Comparison of ENCODE assay signal across 7 mouse cellular contexts in genomic region chr12:72536021-72536597, GRCm38 (mm10). TPM values are rescaled to one million over a fixed set of nuclear protein-coding genes. Genes with fewer than 3 reads are reported as not detected.
A peak's percentile ranks its signal among the peaks of the same experiment; 100 is the strongest.
DNase-seq lines count a peak whose midpoint lies in the region; ATAC-seq lines count a peak whose summit lies in the region.

Gene Pcnx4 (plus strand): TSS chr12:72536383.

- H3K4me1 ChIP-seq in intestine, embryonic 15.5 days (replicated peaks) = 0 out of 2 replicates have a peak, but pooled peaks cover 6% of the 10 kb centered on the region
- H3K4me1 ChIP-seq in midbrain, embryonic 10.5 days = peaks cover 20% of the 10 kb centered on the region

- intact Hi-C loops in gastrocnemius, postnatal 36 days (cut with DNase I) = loop anchor here (5.0 to 10.0 kb wide), 2 partner anchors 116 to 159 kb away; no protein-coding TSS in a partner anchor
- intact Hi-C loops in left cerebral cortex, postnatal 25 days (cut with DNase I) = loop anchor here (2.0 to 5.0 kb wide), 2 partner anchors 126 to 225 kb away; partner anchors contain the start of gene Dhrs7

- no peaks in the 10 kb centered on the region for H3K9me3 ChIP-seq in intestine, embryonic 15.5 days
- no peaks in the 10 kb centered on the region for H3K9me3 ChIP-seq in midbrain, embryonic 10.5 days (replicated peaks)

- WGBS in intestine, embryonic 15.5 days = under 1% methylated on average over 45 of the region's 45 CpGs
- WGBS in midbrain, embryonic 10.5 days = under 1% methylated on average over 45 of the region's 45 CpGs

- peak; percentile 99 for DNase-seq in adrenal gland, adult 2 months
- peak; percentile 96 for DNase-seq in embryo, embryonic 11.5 days (ENCODE audit: low read depth, low spot score)
- peak; percentile 96 to 98 for DNase-seq in gastrocnemius, postnatal 36 days
- DNase-seq in left cerebral cortex, postnatal 25 days (ENCODE audit: low spot score in 2 of 2) = peak; percentile 96
- DNase-seq in midbrain, embryonic 10.5 days (ENCODE audit: low spot score) = peak; percentile 98
- DNase-seq in right cerebral cortex, postnatal 4 days = peak; percentile 95

- 0 out of 2 replicates have a peak within 1 kb of the TSS, but pooled peaks have one; percentile 24 for H3K27ac ChIP-seq in intestine, embryonic 15.5 days
- peak within 1 kb of the TSS; percentile 86 for H3K27ac ChIP-seq in midbrain, embryonic 10.5 days (replicated peaks)

- H3K4me2 ChIP-seq in intestine, embryonic 15.5 days (replicated peaks) = peak within 1 kb of the TSS; percentile 70

- peak; percentile 100 for ATAC-seq in intestine, embryonic 15.5 days

- no peaks in the 10 kb centered on the region for H3K36me3 ChIP-seq in intestine, embryonic 15.5 days
- peaks cover 10% of the 10 kb centered on the region for H3K36me3 ChIP-seq in midbrain, embryonic 10.5 days

- H3K4me3 ChIP-seq in intestine, embryonic 15.5 days (replicated peaks) = peak within 1 kb of the TSS; percentile 67
- H3K4me3 ChIP-seq in midbrain, embryonic 10.5 days = peak within 1 kb of the TSS; percentile 73

- H3K9ac ChIP-seq in intestine, embryonic 15.5 days = peak within 1 kb of the TSS; percentile 58

- no peaks in the 10 kb centered on the region for H3K27me3 ChIP-seq in intestine, embryonic 15.5 days (replicated peaks)
- H3K27me3 ChIP-seq in midbrain, embryonic 10.5 days (ENCODE audit: low read depth, poor library complexity, severe bottlenecking) = no peaks in the 10 kb centered on the region

RNA-seq across cellular contexts. Expression of gene Pcnx4, which starts in this region (rescaled TPM):
- total RNA-seq in adrenal gland, adult 2 months (2021) = 10 to 100 TPM in 1 of 2 experiments, 1 to 10 TPM in 1; 5.6 to 10.6 TPM
- polyA plus RNA-seq in adrenal gland, adult 2 months (2012; rRNA removed) = 1.8 and 2.3 TPM in 2 replicates
- 1 to 10 TPM; 1.8 to 2.2 TPM for total RNA-seq in gastrocnemius, postnatal 36 days (2021)
- polyA plus RNA-seq in intestine, embryonic 15.5 days (2015; fragmentation: Nextera tagmentation; extraction: Ambion mirVana) = 7.7 TPM in 2 replicates
- 10 to 100 TPM; 32.0 to 33.3 TPM for total RNA-seq in left cerebral cortex, postnatal 25 days (2021)
- polyA plus RNA-seq in midbrain, embryonic 10.5 days (2016; fragmentation: Nextera tagmentation; extraction: Ambion mirVana) = 13.4 and 15.9 TPM in 2 replicates

Comparison
In these comparisons a context has a peak if more than half of its experiments do, and no peak if none do; other contexts are left out.
1. Peak in every context shown above with its lines: DNase-seq, ATAC-seq, H3K4me3 ChIP-seq and H3K27ac ChIP-seq.